Mouse (Mus musculus): ENCODE data around the gene Bcap29.
"Not testable (repeated sequence)": the region's sequence is repeated elsewhere in the genome, so short reads cannot be mapped to it uniquely, and the experiment has no call there.

Gene Bcap29

GRCm38 (mm10) chr12:31634343-31635239 lies at the start of gene Bcap29:
Gene Bcap29, minus strand, starts transcription at chr12:31634658.
- DNase-seq = peak; percentile 74

DNA sequence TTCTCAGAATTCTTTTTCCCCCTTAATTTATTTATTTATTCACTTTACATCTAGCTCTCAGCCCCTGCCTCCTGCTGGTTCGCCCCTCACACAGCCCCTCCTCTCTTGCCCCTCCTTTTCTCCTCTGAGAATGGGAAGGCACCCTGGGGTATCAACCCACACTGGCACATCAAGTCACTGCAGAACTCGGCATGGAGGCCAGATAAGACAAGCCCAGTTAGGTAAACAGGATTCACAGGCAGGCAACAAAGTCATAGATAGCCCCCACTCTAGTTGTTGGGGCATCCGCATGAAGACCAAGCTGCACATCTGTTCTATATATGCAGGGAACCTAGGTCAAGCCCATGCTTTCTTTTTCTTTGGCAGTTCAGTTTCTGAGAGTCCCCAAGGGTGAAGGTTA lies 32.7 kb upstream of the Bcap29 start:
- no peak for DNase-seq

GRCm38 (mm10) chr12:31665999-31666398 lies 31.5 kb upstream of the Bcap29 start:
- no peak for DNase-seq

DNA sequence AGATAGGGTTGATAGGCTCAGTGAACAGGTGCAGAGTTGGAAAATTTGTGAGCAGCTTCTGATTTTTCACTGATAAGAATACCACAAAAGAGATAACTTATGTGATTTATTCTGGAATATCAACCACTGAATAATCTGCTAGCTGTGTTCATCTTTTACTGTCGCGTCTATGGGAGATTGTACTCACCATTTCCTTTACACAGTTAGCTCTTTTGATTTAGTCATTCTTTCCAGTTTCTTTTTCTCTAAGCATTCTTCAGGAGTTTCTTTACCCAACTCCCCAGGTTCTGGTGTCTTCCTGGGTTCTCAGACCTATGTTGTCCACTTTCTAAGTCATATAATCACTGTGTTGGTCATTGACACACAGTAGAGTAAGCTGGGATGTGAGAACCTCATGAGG lies 22.4 kb upstream of the Bcap29 start:
- DNase-seq = no peak

DNA sequence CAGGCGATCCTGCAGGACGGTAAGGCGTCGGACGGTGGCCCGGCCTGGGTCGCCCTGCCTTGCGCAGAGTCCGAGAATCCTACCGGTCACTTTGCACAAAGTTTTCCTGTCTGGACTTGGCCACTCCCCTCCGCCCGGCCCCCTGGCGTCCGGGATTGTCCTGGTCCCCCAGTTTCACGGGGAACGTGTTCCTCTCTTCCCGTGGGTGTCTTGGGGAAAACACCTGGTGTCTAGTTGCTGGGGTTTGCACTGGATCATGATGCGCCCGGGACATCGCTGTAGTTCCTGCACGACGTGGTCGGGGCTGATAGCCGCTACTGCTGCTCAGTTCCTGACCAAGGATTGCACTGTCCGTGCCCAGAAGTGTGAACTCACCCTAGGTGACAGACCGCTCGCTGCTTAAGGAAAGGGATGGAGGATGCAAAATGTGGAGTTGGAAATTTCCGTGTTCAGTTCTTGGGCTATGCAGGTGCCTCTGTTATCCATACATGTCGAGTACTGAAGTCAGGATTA lies 20.6 kb upstream of the Bcap29 start:
- DNase-seq = no peak

- peak; percentile 98 for DNase-seq
Measured at GRCm38 (mm10) chr12:31654197-31654964, 19.9 kb upstream of the Bcap29 start, which contains the start of the genes Dus4l and Cog5. Gene Dus4l, minus strand, starts transcription at chr12:31654826. Gene Cog5, plus strand, starts transcription at chr12:31654869.

- no peak for DNase-seq
Measured at GRCm38 (mm10) chr12:31653611-31654010, 19.2 kb upstream of the Bcap29 start.

- DNase-seq = no peak
Measured at GRCm38 (mm10) chr12:31635240-31635607, 766 bp upstream of the Bcap29 start.

GRCm38 (mm10) chr12:31633970-31634342 lies 502 bp downstream of the Bcap29 start:
- peak; percentile 60 for DNase-seq

DNA sequence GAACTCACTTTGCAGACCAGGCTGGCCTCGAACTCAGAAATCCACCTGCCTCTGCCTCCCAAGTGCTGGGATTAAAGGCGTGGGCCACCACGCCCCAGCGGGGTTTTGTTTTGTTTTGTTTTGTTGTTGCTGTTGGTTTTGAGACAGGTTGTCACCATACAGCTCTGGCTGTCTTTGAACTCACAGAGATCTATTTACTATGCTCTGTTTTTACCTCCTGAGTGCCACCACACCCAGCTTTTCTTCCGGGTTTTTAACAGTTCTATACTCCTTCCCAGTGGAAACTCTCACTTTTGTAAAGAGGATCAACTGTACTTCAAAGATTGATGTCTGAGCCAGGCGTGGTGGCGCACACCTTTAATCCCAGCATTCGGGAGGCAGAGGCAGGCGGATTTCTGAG lies 6.1 kb downstream of the Bcap29 start:
- not testable (repeated sequence) for DNase-seq

DNA sequence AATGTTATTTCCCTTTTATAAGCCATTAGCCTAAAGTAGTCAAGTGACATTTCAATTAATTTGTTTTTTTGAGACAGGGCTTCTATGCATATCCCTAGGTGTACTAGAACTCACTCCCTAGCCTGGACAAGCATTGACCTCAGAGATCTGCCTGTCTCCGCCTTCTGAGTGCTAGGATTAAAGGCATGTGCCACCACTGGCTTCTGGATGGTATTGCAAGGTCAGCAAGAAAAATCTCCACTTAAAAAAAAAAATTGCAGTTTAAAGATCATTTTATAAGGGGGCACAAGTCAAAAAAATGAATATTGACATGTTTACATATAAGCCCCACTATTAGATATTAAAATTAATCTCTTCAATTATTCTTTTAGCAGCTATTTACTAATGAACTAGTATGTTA lies 9.4 kb downstream of the Bcap29 start:
- DNase-seq = no peak

DNA sequence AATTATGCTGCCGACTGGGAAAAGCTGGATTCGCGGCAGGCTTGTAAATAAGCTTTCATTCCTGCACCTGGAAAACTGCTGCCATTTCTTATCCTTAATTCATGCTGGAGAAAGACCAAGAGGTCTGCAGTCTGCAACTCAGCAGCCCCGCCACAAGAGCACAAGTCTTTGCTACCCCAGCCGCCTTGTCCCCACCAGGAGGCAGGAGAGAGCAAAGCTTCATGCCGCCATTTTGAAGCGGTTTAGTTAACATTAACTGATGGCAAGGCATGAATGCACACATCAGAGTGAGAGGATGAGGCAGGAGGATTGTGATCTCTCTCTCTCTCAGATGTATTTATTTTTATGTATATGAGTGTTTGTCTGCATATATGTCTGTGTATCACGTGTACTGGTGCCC lies 14.4 kb downstream of the Bcap29 start:
- DNase-seq = no peak

- no peak for DNase-seq
Measured at GRCm38 (mm10) chr12:31613353-31613752, 21.1 kb downstream of the Bcap29 start.

DNA sequence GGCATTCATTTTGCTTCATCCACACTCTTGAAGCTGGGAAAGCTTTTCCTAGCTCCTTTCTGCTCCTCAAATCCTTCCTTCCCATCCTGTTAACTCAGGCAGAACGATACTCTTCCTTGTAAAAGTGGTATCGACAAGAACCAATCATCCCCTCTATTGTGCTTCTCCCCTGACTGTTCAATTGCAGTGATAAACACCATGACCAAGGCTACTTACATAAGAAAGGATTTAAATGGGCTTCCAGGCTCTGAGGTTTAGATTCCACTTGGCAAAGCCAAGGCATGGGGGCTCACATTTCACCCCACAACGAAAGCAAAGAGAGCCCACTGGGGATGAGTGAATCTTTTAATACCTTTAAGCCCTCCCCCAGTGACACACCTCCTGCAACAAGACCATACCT lies 26.3 kb downstream of the Bcap29 start:
- no peak for DNase-seq

DNA sequence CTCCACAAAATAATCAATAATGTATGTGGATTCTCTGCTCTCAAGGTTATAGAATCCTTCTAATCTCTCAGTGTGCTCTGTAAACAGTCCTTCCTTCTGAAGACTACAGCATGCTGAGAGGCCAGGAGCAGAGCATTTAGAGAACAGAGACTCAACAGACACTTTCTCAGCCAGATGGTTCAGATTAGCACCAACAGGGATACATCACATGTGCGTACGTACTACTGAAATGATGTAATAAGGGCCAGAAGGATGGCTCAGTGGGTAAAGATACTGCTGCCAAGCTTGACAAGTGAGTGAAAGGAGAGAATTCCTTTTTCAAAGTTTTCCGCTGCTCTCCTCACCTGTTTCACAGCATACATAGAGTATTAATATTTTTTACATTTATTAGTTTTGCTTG lies 29.6 kb downstream of the Bcap29 start:
- DNase-seq = peak; percentile 51

DNA sequence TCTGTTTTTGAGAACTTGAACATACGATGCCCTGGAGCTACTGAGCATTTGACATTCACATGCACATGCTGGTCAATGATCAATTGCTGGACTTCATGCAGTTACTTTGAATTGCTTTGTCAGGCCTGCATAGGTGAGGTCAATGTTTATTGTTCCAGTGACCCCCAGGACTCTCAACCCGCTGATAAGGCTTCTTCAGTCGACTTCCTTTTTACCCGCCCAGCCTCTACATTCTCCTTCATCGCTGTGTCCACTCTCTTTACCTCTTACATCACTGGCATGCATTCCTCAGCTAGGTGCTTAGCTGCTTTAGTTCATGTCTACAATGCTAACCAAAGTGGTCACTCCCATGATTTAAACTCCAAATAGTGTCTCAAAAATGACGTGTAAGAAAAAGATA lies 30.9 kb downstream of the Bcap29 start:
- DNase-seq = no peak

DNA sequence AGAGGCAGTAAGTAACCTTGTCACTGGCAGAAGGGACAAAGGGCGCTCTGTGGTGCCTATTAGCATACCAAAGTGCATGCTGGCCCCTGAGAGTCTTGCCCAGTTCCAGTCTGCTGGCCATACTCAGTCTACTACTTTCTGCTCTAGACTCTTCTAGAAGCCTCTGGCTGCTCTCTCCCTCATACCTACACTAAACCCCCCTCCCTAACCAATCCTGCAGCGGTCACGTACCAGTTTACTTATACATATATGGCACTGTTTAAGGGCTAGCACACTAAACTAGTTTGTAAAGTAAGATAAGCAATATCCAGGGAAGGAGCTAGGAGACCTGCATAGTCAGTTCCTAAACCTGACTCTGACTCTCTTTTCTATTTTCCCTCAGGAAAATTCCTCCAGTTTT lies 40.2 kb downstream of the Bcap29 start:
- no peak for DNase-seq

GRCm38 (mm10) chr12:31592011-31592410 lies 42.4 kb downstream of the Bcap29 start:
- DNase-seq = no peak

DNA sequence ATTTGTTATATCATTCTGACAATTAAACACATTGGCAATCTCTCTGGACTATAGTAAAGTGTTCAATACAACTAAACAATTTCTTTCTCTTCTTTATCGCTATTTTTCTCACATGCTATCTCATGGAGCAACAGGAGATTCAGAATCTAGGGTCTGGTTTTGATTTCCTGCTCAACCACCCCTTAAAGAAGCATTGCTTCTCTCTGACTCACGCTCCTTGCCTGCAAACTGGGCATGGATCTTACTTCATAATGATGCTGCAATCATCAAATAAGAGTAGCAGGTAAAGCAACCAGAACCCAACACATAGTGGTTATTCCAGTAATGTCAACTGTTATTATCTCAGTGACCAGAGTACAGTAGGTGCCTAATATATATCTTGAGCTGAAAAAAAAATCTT lies 50.7 kb downstream of the Bcap29 start:
- DNase-seq = no peak

DNA sequence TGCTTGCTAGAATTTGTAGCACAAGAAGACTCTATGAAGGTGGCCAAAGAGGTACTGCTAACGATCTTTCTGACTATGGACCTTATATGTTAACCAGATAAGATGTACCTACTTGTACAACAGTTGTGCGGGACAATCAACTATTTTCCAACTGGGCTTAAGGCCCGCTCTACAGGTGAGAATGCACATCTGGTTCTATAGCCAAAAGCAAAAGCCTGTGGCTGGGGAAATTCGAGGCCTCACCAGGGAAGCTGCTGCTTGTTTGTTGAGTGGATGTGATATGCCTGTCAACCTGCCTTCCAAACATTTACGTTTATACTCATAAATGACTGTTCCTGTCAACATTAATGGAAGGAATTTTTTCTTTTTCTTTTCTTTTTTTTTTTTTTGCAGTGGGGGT lies 52.4 kb downstream of the Bcap29 start:
- DNase-seq = no peak

GRCm38 (mm10) chr12:31581319-31581810 lies 53.1 kb downstream of the Bcap29 start:
- no peak for DNase-seq

DNA sequence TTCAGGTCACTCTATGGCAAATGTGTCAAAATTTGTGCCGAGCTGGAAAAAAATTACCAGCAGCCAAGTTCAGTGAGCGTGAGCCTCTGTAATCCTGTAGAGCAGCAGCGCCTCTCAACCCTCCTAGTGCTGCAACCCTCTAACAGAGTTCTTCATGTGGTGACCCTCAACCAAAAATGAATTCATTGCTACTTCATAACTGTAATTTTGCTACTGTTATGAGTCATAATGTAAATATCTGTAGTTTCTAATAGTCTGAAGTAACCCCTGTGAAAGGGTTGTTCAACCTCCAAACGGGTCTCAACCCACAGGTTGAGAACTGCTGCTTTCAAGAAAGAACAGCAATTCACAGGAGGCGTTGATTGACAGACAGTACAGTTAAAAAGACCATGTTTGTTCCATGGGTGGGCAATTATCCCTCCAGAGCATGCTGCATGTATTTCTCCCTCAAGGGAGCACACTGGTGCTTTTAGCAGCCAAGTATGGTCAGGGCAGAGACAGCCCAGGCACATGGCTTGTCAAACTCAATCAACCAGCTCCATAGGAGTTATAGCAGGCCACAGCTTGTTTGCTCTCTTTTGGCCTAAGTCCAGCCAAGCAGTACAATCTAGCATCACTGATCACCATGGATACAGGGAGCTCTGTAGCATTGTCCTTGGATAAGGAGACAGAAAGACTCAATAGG lies 53.7 kb downstream of the Bcap29 start:
- peak; percentile 19 for DNase-seq
